Mouse (Mus musculus) liver, embryonic 13.5 days (tissue): ENCODE results near the gene Asic4. TPM values are rescaled to one million over a fixed set of nuclear protein-coding genes. Genes with fewer than 3 reads are reported as not detected.

Experiments used
- ATAC-seq: fragments of 200-750 bp; cut with Nextera tagmentation; 2 replicates; pipeline ENCODE4 v1.8.0; 2017; ENCODE audit warnings: low read depth, mild to moderate bottlenecking, moderate number of reproducible peaks, moderate library complexity
- DNase-seq: peaks from one replicate; pipeline ENCODE4 v3.0.0; 2022
- H3K27ac ChIP-seq: fragments of 300-500 bp; sonication (generic); 2 replicates; pipeline ENCODE4 v1.5.1; 2015; ENCODE audit warnings: moderate library complexity, mild to moderate bottlenecking, inconsistent platforms
- H3K27me3 ChIP-seq: fragments of 300-500 bp; sonication (generic); 2 replicates; pipeline ENCODE4 v1.6.1; 2015; ENCODE audit warnings: mild to moderate bottlenecking, inconsistent platforms
- H3K36me3 ChIP-seq: fragments of 300-500 bp; sonication (generic); 2 replicates; pipeline ENCODE4 v1.6.1; 2015; ENCODE audit warnings: mild to moderate bottlenecking, inconsistent platforms
- H3K4me1 ChIP-seq: fragments of 300-500 bp; sonication (generic); replicated peaks from 2 replicates; pipeline ENCODE4 v1.6.1; 2015; ENCODE audit warnings: inconsistent platforms
- H3K4me2 ChIP-seq: fragments of 300-500 bp; sonication (generic); 2 replicates; pipeline ENCODE4 v1.6.1; 2015; ENCODE audit warnings: inconsistent platforms, mild to moderate bottlenecking, moderate library complexity
- H3K4me3 ChIP-seq: fragments of 300-500 bp; sonication (generic); replicated peaks from 2 replicates; pipeline ENCODE4 v1.5.1; 2015; ENCODE audit warnings: mild to moderate bottlenecking, inconsistent platforms
- H3K9ac ChIP-seq: fragments of 300-500 bp; sonication (generic); 2 replicates; pipeline ENCODE4 v1.6.1; 2015; ENCODE audit warnings: mild to moderate bottlenecking, inconsistent platforms
- H3K9me3 ChIP-seq: fragments of 300-500 bp; sonication (generic); replicated peaks from 2 replicates; pipeline ENCODE4 v1.6.1; 2016; ENCODE audit warnings: inconsistent platforms
- WGBS: fragments of 180-500 bp; shearing (Covaris S2); methylation state at CpG from one replicate; pipeline ENCODE4 v1.1.7; 2015; ENCODE audit not compliant: insufficient replicate concordance; 5-methylcytosine and 5-hydroxymethylcytosine counted together
- polyA plus RNA-seq: library from polyadenylated mRNA; unstranded; fragments of >200 nt; fragmentation: Nextera tagmentation; extraction: Ambion mirVana; gene quantifications from 2 replicates; pipeline ENCODE4 v1.2.1, GENCODE M21; 2015

Asic4 gene
- polyA plus RNA-seq, 1 experiment from 2014 or later: 0.25 TPM

DNA sequence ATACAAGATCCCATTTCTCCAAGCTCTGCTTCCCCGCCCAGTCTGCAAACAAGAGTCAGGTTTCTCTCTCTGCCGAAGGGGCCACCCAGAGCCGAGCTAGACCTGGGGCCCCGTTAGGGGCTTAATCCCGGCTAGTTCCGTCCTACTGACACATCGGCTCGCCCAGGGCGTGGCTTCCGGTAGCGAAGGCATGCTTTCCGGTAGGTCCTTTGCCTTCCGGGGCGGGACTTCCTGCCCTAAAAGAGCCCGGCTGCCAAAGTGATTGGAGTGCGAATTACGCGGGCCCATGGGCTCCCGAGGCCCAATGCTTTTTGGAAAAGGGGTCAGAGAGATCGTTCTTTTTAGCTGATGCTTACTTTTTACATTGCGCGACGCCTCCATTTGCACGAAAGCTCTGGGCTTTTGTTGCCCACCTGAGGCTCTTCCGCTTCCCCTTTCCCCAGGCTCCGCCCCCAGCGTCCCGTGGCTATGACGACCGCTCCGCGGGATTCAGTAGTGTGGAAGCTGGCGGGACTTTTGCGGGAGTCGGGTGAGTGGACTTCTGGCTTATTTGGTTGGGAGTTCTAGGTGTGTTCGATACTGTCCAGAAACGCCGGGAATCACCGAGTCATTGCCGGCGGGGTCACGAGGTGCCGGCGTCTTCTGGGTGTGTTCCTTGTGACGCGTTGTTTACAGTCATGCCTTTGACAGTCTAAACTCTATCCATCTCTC is 71.2 kb downstream of the Asic4 start, which contains the start of gene Stk11ip:
TSS of gene Stk11ip (plus strand) at position 209 of the 711 bp plus-strand sequence.
- no peaks in the 10 kb centered on the region; the same call in 1 of the 2 replicates for H3K36me3 ChIP-seq
- DNase-seq (peak; percentile 90), ATAC-seq (peak; percentile 97)
- H3K9me3 ChIP-seq: no peaks in the 10 kb centered on the region
- H3K4me3 ChIP-seq: peak within 1 kb of the TSS; percentile 74
- peak within 1 kb of the TSS; percentile 68 for H3K9ac ChIP-seq
- H3K4me2 ChIP-seq: peak within 1 kb of the TSS; percentile 78
- peak within 1 kb of the TSS; percentile 85 for H3K27ac ChIP-seq
- WGBS: under 1% methylated on average over 46 of the region's 46 CpGs
- peaks cover 25% of the 10 kb centered on the region for H3K4me1 ChIP-seq
- no peaks in the 10 kb centered on the region for H3K27me3 ChIP-seq

Other genes starting within 250 kb of the Asic4 start
- gene Glb1l, start 239.6 kb upstream of the Asic4 start, polyA plus RNA-seq: 3.8 and 5.0 TPM in 2 replicates
- 90.7 and 90.8 TPM in 2 replicates for gene Stk16, start 239.6 kb upstream of the Asic4 start, polyA plus RNA-seq
- gene Tuba4a, start 230.6 kb upstream of the Asic4 start, polyA plus RNA-seq: 456 and 508 TPM in 2 replicates
- gene A630095N17Rik, start 218.3 kb upstream of the Asic4 start, polyA plus RNA-seq: not detected in 2 replicates
- 31.2 and 34.7 TPM in 2 replicates for gene Dnajb2, start 214.0 kb upstream of the Asic4 start, polyA plus RNA-seq
- gene Ptprn, start 185.9 kb upstream of the Asic4 start, polyA plus RNA-seq: 0.17 and 0.24 TPM in 2 replicates
- gene Resp18, start 172.0 kb upstream of the Asic4 start, polyA plus RNA-seq: not detected in 2 replicates
- gene Dnpep, start 132.4 kb upstream of the Asic4 start, polyA plus RNA-seq: 53.1 and 58.0 TPM in 2 replicates
- gene Des, start 90.1 kb upstream of the Asic4 start, polyA plus RNA-seq: 5.0 and 5.1 TPM in 2 replicates
- gene Speg, start 75.1 kb upstream of the Asic4 start, polyA plus RNA-seq: 10.3 and 10.7 TPM in 2 replicates
- gene Gmppa, start 14.5 kb upstream of the Asic4 start, polyA plus RNA-seq: 37.1 and 41.7 TPM in 2 replicates
- 5.6 and 5.7 TPM in 2 replicates for gene Chpf, start 28.9 kb downstream of the Asic4 start, polyA plus RNA-seq
- gene Tmem198, start 29.1 kb downstream of the Asic4 start, polyA plus RNA-seq: 0.08 and 0.10 TPM in 2 replicates
- gene Obsl1, start 56.0 kb downstream of the Asic4 start, polyA plus RNA-seq: 7.4 and 9.0 TPM in 2 replicates
- 0.50 and 0.51 TPM in 2 replicates for gene Inha, start 56.6 kb downstream of the Asic4 start, polyA plus RNA-seq
- gene Stk11ip, start 71.1 kb downstream of the Asic4 start, polyA plus RNA-seq: 5.5 and 6.2 TPM in 2 replicates
- 0.96 and 1.2 TPM in 2 replicates for gene Slc4a3, start 95.8 kb downstream of the Asic4 start, polyA plus RNA-seq